Mouse (Mus musculus) lung, adult 18-20 months (tissue): ENCODE measurements around the gene Chst5.

Experiments used
- DNase-seq, 2 experiments: peaks; one replicate each; pipeline ENCODE4 v3.0.0; 2022; ENCODE audit warnings: mixed read lengths in 2 of 2

Gene Chst5

GRCm38 (mm10) chr8:111929648-111930344, 19.5 kb upstream of the Chst5 start:
- DNase-seq, result no peak

- DNase-seq, result no peak
Measured at GRCm38 (mm10) chr8:111924976-111925375, 14.7 kb upstream of the Chst5 start.

GRCm38 (mm10) chr8:111923383-111923804, 13.1 kb upstream of the Chst5 start:
- DNase-seq, result peak; percentile 47 to 63

- DNase-seq, result no peak
Measured at GRCm38 (mm10) chr8:111920971-111921370, 10.7 kb upstream of the Chst5 start.

- no peak for DNase-seq
Measured at GRCm38 (mm10) chr8:111919663-111920062, 9.4 kb upstream of the Chst5 start.

- DNase-seq, result no peak
Measured at GRCm38 (mm10) chr8:111912860-111913432, 2.7 kb upstream of the Chst5 start.

- DNase-seq, result no peak
Measured at GRCm38 (mm10) chr8:111911572-111911971, 1.3 kb upstream of the Chst5 start.

GRCm38 (mm10) chr8:111905500-111906121, 4.6 kb downstream of the Chst5 start:
- no peak for DNase-seq

- DNase-seq, result no peak
Measured at GRCm38 (mm10) chr8:111902080-111902479, 8.2 kb downstream of the Chst5 start.

- DNase-seq, result no peak
Measured at GRCm38 (mm10) chr8:111898586-111898985, 11.7 kb downstream of the Chst5 start.

GRCm38 (mm10) chr8:111894955-111895354, 15.3 kb downstream of the Chst5 start:
- DNase-seq, result no peak

GRCm38 (mm10) chr8:111892615-111893014, 17.6 kb downstream of the Chst5 start:
- no peak for DNase-seq

- DNase-seq, result no peak
Measured at GRCm38 (mm10) chr8:111891983-111892382, 18.3 kb downstream of the Chst5 start.

GRCm38 (mm10) chr8:111890911-111891303, 19.3 kb downstream of the Chst5 start:
- DNase-seq, result no peak

- no peak for DNase-seq
Measured at GRCm38 (mm10) chr8:111889931-111890910, 20.0 kb downstream of the Chst5 start.

- DNase-seq, result no peak
Measured at GRCm38 (mm10) chr8:111888091-111888650, 22.1 kb downstream of the Chst5 start.

GRCm38 (mm10) chr8:111887479-111887878, 22.8 kb downstream of the Chst5 start:
- no peak for DNase-seq

GRCm38 (mm10) chr8:111883615-111884014, 26.6 kb downstream of the Chst5 start:
- DNase-seq, result peak; percentile 22 to 53

GRCm38 (mm10) chr8:111881591-111881990, 28.7 kb downstream of the Chst5 start:
- DNase-seq, result peak; percentile 32 to 52

- no peak for DNase-seq
Measured at GRCm38 (mm10) chr8:111877711-111878110, 32.5 kb downstream of the Chst5 start.

- DNase-seq, result peak; percentile 97 to 98
Measured at GRCm38 (mm10) chr8:111876355-111876948, 33.8 kb downstream of the Chst5 start, which contains the start of gene Tmem170. TSS of gene Tmem170 (minus strand) at chr8:111876750.

GRCm38 (mm10) chr8:111875758-111876157, 34.5 kb downstream of the Chst5 start:
- DNase-seq, result peak in 1 of 2 experiments; percentile 32
